Mouse (Mus musculus) hindbrain, embryonic 15.5 days (tissue): ENCODE data around the gene B130006D01Rik. TPM values are rescaled to one million over a fixed set of nuclear protein-coding genes. Genes with fewer than 3 reads are reported as not detected.
A peak's percentile ranks its signal among the peaks of the same experiment; 100 is the strongest.

ENCODE experiments used
- ATAC-seq: fragments of 200-750 bp; cut with Nextera tagmentation; 2 replicates; pipeline ENCODE4 v1.8.0; 2017; ENCODE audit warnings: low read depth, moderate number of reproducible peaks, moderate TSS enrichment; ENCODE audit not compliant: low FRiP score
- H3K27ac ChIP-seq: fragments of 300-500 bp; sonication (generic); replicated peaks from 2 replicates; pipeline ENCODE4 v1.5.1; 2015; ENCODE audit warnings: mild to moderate bottlenecking, inconsistent platforms
- H3K27me3 ChIP-seq: fragments of 300-500 bp; sonication (generic); 2 replicates; pipeline ENCODE4 v1.6.1; 2015; ENCODE audit warnings: control low read depth, inconsistent platforms
- H3K36me3 ChIP-seq: fragments of 300-500 bp; sonication (generic); 2 replicates; pipeline ENCODE4 v1.6.1; 2015; ENCODE audit warnings: control low read depth, inconsistent platforms
- H3K4me1 ChIP-seq: fragments of 300-500 bp; sonication (generic); replicated peaks from 2 replicates; pipeline ENCODE4 v1.6.1; 2015; ENCODE audit warnings: control low read depth, inconsistent platforms
- H3K4me2 ChIP-seq: fragments of 300-500 bp; sonication (generic); 2 replicates; pipeline ENCODE4 v1.6.1; 2015; ENCODE audit warnings: moderate library complexity, mild to moderate bottlenecking, inconsistent platforms
- H3K4me3 ChIP-seq: fragments of 300-500 bp; sonication (generic); 2 replicates; pipeline ENCODE4 v1.5.1; 2015; ENCODE audit warnings: mild to moderate bottlenecking, inconsistent platforms
- H3K9ac ChIP-seq: fragments of 300-500 bp; sonication (generic); 2 replicates; pipeline ENCODE4 v1.6.1; 2015; ENCODE audit warnings: inconsistent platforms
- H3K9me3 ChIP-seq: fragments of 300-500 bp; sonication (generic); 2 replicates; pipeline ENCODE4 v1.6.1; 2016; ENCODE audit warnings: control low read depth, inconsistent platforms
- WGBS: fragments of 180-500 bp; shearing (Covaris S2); methylation state at CpG from one replicate; pipeline ENCODE4 v1.1.7; 2015; 5-methylcytosine and 5-hydroxymethylcytosine counted together
- polyA plus RNA-seq: library from polyadenylated mRNA; unstranded; fragments of >200 nt; fragmentation: Nextera tagmentation; extraction: Ambion mirVana; gene quantifications from 2 replicates; pipeline ENCODE4 v1.2.1, GENCODE M21; 2015

The B130006D01Rik gene
- polyA plus RNA-seq, 1 experiment from 2014 or later: 1.1 TPM

- WGBS: 95% methylated on average over 13 of the region's 13 CpGs
These were observed 22.3 kb upstream of the B130006D01Rik start for GRCm38 (mm10) chr11:95700778-95701739.

GRCm38 (mm10) chr11:95704032-95704969 lies 19.1 kb upstream of the B130006D01Rik start:
- no peak for ATAC-seq
- Histone ChIP-seq H3K36me3 (no peaks in the 10 kb centered on the region), H3K4me3 (no peak overlapping the region), H3K27ac (no peak overlapping the region), H3K4me2 (no peak overlapping the region), H3K9me3 (no peaks in the 10 kb centered on the region), H3K4me1 (no peaks in the 10 kb centered on the region), H3K9ac (no peak overlapping the region), H3K27me3 (no peaks in the 10 kb centered on the region)
- WGBS: 93% methylated on average over 12 of the region's 12 CpGs

More at GRCm38 (mm10) chr11:95700778-95701739, 22.3 kb upstream of the B130006D01Rik start:
- Histone ChIP-seq H3K27ac (no peak overlapping the region), H3K36me3 (no peaks in the 10 kb centered on the region), H3K4me1 (no peaks in the 10 kb centered on the region), H3K4me2 (no peak overlapping the region), H3K27me3 (no peaks in the 10 kb centered on the region), H3K4me3 (no peak overlapping the region), H3K9me3 (no peaks in the 10 kb centered on the region), H3K9ac (no peak overlapping the region)
- no peak for ATAC-seq

- 64% methylated on average over 4 of the region's 4 CpGs for WGBS
- Histone ChIP-seq H3K36me3 (no peaks in the 10 kb centered on the region), H3K9ac (no peak overlapping the region), H3K4me3 (no peak overlapping the region), H3K27ac (no peak overlapping the region), H3K4me1 (no peaks in the 10 kb centered on the region), H3K4me2 (no peak overlapping the region), H3K9me3 (no peaks in the 10 kb centered on the region), H3K27me3 (no peaks in the 10 kb centered on the region)
- ATAC-seq: no peak
These were observed 18.4 kb upstream of the B130006D01Rik start for GRCm38 (mm10) chr11:95704970-95705330.

- Histone ChIP-seq H3K27me3 (no peaks in the 10 kb centered on the region), H3K9me3 (no peaks in the 10 kb centered on the region), H3K36me3 (no peaks in the 10 kb centered on the region), H3K4me2 (no peak overlapping the region), H3K4me3 (no peak overlapping the region), H3K9ac (no peak overlapping the region), H3K27ac (no peak overlapping the region), H3K4me1 (peaks cover 13% of the 10 kb centered on the region)
- ATAC-seq: no peak
- WGBS: 91% methylated on average over 6 of the region's 6 CpGs
These were observed 13.8 kb upstream of the B130006D01Rik start for GRCm38 (mm10) chr11:95709534-95710040.

- H3K4me1 ChIP-seq: peaks cover 22% of the 10 kb centered on the region
- WGBS: 80% methylated on average over 7 of the region's 7 CpGs
- no peak overlapping the region for H3K4me2 ChIP-seq
- no peaks in the 10 kb centered on the region for H3K36me3 ChIP-seq
- no peak overlapping the region for H3K4me3 ChIP-seq
- H3K9ac ChIP-seq: no peak overlapping the region
- H3K27ac ChIP-seq: no peak overlapping the region
- H3K9me3 ChIP-seq: no peaks in the 10 kb centered on the region
- no peak for ATAC-seq
- H3K27me3 ChIP-seq: no peaks in the 10 kb centered on the region
These were observed 12.9 kb upstream of the B130006D01Rik start for GRCm38 (mm10) chr11:95710478-95710877.

DNA sequence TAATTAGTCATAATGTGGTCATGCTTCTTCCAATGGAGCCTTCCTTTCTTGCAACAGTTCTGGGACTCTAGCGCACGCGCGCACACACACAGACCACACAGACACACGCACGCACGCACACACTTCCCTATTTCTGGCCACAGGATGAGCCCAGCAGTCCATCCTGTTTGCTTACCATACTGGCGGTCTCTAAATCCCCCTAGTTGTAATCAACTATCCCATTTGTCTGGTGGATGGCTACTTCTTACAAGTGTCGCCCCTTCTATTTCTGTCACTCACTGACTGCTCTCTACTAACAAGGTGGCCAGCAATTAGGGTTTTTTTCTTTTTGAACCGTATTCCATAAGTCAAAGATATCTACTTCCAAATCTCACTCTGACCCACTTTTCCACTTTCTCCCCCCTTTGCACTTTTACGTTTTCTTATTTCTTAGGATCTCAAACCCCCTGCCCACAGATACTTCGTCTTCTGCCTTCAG lies 11.3 kb upstream of the B130006D01Rik start:
- Histone ChIP-seq H3K9me3 (no peaks in the 10 kb centered on the region), H3K27me3 (no peaks in the 10 kb centered on the region), H3K4me2 (peak overlapping the region; percentile 86), H3K4me3 (peak overlapping the region; percentile 80), H3K9ac (peak overlapping the region; percentile 81), H3K4me1 (peaks cover 32% of the 10 kb centered on the region), H3K36me3 (no peaks in the 10 kb centered on the region), H3K27ac (peak overlapping the region; percentile 97)
- peak; percentile 47 for ATAC-seq
- 35% methylated on average over 12 of the region's 12 CpGs for WGBS

GRCm38 (mm10) chr11:95712563-95713224 lies 10.7 kb upstream of the B130006D01Rik start, which contains the start of gene Zfp652:
Gene Zfp652 (plus strand): TSS chr11:95712673.
- under 1% methylated on average over 26 of the region's 103 CpGs for WGBS
- H3K27ac ChIP-seq: peak within 1 kb of the TSS; percentile 97

DNA sequence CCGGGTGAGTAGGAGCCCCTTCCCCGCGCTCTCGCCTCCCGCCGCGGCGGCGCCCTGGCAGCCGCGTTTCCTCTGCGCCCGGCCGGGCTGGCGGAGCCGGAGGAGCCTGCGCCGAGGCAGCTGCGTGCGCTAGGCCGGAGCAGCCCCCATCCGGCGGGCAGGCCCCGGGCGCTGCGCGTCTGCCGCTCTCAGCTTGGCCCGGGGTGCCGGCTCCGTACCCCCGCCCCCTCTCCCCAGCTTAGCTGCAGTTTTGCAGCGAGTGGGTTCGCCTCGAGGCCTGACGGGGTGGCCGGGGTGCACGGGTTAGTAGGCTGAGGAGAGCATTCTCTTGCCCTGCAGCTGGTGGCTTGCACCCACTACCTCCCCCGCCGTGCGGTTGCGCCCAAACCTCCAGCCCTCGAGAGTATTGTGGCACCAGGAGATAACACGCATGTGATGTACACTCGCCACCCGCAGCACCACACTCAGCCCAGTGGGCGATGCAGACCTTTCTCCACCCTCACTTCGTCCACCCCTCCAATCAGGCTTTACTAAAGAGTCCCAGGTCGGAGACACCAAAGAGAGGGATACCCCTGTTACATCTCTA lies 10.1 kb upstream of the B130006D01Rik start:
- no peaks in the 10 kb centered on the region for H3K27me3 ChIP-seq
- ATAC-seq: peak; percentile 75
- 1% methylated on average over 30 of the region's 49 CpGs for WGBS
- H3K36me3 ChIP-seq: no peaks in the 10 kb centered on the region
- peak overlapping the region; percentile 80 for H3K4me3 ChIP-seq
- peak overlapping the region; percentile 97 for H3K27ac ChIP-seq
- peak overlapping the region; percentile 81 for H3K9ac ChIP-seq
- peaks cover 32% of the 10 kb centered on the region for H3K4me1 ChIP-seq
- H3K4me2 ChIP-seq: peak overlapping the region; percentile 86
- H3K9me3 ChIP-seq: no peaks in the 10 kb centered on the region

More at GRCm38 (mm10) chr11:95712563-95713224, 10.7 kb upstream of the B130006D01Rik start, which contains the start of gene Zfp652:
- H3K9ac ChIP-seq: peak within 1 kb of the TSS; percentile 81
- peak within 1 kb of the TSS; percentile 86 for H3K4me2 ChIP-seq
- H3K4me1 ChIP-seq: peaks cover 32% of the 10 kb centered on the region
- peak within 1 kb of the TSS; percentile 80 for H3K4me3 ChIP-seq
- no peaks in the 10 kb centered on the region for H3K36me3 ChIP-seq
- H3K27me3 ChIP-seq: no peaks in the 10 kb centered on the region
- H3K9me3 ChIP-seq: no peaks in the 10 kb centered on the region
- ATAC-seq: peak; percentile 92

DNA sequence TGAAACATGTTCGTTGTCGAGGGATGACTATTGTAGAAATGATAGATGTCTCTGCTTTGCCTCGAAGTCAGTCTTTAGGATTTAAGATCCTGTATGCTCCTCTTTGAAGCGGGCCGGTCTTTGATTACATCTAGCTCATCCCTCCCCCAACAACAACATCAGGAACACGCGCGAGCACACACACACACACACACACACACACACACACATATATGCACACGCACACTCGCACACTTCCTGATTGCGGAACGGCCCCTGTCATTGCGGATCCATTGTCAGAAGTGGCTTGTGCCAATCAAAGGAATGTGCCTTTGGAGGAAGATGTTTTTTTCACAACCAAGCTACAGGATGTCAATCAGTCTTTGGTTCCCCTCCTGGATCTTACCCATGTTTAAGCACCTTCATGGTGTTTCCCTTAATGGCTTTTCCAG lies 9.6 kb upstream of the B130006D01Rik start:
- under 1% methylated on average over 13 of the region's 13 CpGs for WGBS
- Histone ChIP-seq H3K4me3 (peak overlapping the region; percentile 80), H3K9ac (peak overlapping the region; percentile 81), H3K4me1 (peaks cover 32% of the 10 kb centered on the region), H3K36me3 (no peaks in the 10 kb centered on the region), H3K27me3 (no peaks in the 10 kb centered on the region), H3K9me3 (no peaks in the 10 kb centered on the region), H3K27ac (peak overlapping the region; percentile 97), H3K4me2 (peak overlapping the region; percentile 86)
- ATAC-seq: 0 out of 2 replicates have a peak, but pooled peaks have one; percentile 6

DNA sequence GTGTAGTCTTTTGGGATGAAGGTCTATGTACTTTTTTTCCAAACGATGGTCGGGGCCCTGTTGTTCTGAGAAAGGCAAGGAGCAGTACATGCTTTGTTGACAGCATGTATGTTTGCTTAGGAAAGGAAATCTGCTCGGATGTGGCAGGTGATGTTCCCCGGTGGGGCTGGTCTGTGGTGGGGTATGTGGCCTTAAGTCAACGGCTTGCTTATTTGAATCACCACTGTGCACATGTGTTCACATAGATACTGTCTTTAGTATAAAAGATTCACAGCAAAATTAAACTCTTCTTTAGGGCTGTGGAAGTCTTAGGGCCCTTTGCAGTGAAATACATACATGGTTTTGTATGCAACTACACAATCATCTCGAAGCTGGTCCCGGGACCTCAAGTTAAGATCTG lies 9.0 kb upstream of the B130006D01Rik start:
- no peaks in the 10 kb centered on the region for H3K36me3 ChIP-seq
- H3K9ac ChIP-seq: peak overlapping the region; percentile 81
- H3K4me1 ChIP-seq: peaks cover 32% of the 10 kb centered on the region
- H3K27me3 ChIP-seq: no peaks in the 10 kb centered on the region
- peak overlapping the region; percentile 80 for H3K4me3 ChIP-seq
- peak overlapping the region; percentile 97; the same call in 1 of the 2 replicates for H3K27ac ChIP-seq
- ATAC-seq: no peak
- H3K4me2 ChIP-seq: peak overlapping the region; percentile 86
- 35% methylated on average over 7 of the region's 7 CpGs for WGBS
- H3K9me3 ChIP-seq: no peaks in the 10 kb centered on the region
